Mouse (Mus musculus) G1E (cell line): ENCODE results near the gene Ctsl.

ENCODE experiments used
- CTCF ChIP-seq: IDR thresholded peaks from 2 replicates; pipeline ENCODE4 v1.5.1; 2012; ENCODE audit warnings: low read depth, low read length, inconsistent platforms, mixed read lengths
- GATA1 ChIP-seq: IDR thresholded peaks from 2 replicates; pipeline ENCODE4 v1.6.1; 2012; ENCODE audit warnings: borderline replicate concordance, low read length, inconsistent platforms, mixed read lengths
- POLR2AphosphoS5 ChIP-seq: IDR thresholded peaks from 2 replicates; pipeline ENCODE4 v1.6.1; 2012; ENCODE audit warnings: low read depth, low read length, inconsistent platforms; ENCODE audit not compliant: insufficient replicate concordance
- TAL1 ChIP-seq: conservative IDR thresholded peaks from 2 replicates; pipeline ENCODE4 v1.6.1; 2012; ENCODE audit warnings: low read depth, low read length, inconsistent platforms, mixed read lengths

GRCm38 (mm10) chr13:64309842-64310241 lies 60.8 kb downstream of the Ctsl start:
- no peak for TF ChIP-seq CTCF
- no peak for TF ChIP-seq TAL1
- TF ChIP-seq POLR2AphosphoS5, result no peak
- no peak for TF ChIP-seq GATA1
